Mouse (Mus musculus) hindbrain, embryonic 10.5 days (tissue): Measurements from ENCODE around the gene Tfam. TPM values are rescaled to one million over a fixed set of nuclear protein-coding genes. Genes with fewer than 3 reads are reported as not detected.
A peak's percentile ranks its signal among the peaks of the same experiment; 100 is the strongest.

ENCODE experiments used
- DNase-seq: peaks from one replicate; pipeline ENCODE4 v3.0.0-alpha.2; 2017; ENCODE audit warnings: low spot score
- H3K27ac ChIP-seq: fragments of 300-500 bp; sonication (generic); 2 replicates; pipeline ENCODE4 v1.5.1; 2016; ENCODE audit warnings: mild to moderate bottlenecking, moderate library complexity
- H3K27me3 ChIP-seq: fragments of 300-500 bp; sonication (generic); 2 replicates; pipeline ENCODE4 v1.6.1; 2016; ENCODE audit warnings: mild to moderate bottlenecking; ENCODE audit not compliant: poor library complexity, insufficient read depth, severe bottlenecking
- H3K36me3 ChIP-seq: fragments of 300-500 bp; sonication (generic); 2 replicates; pipeline ENCODE4 v1.6.1; 2016; ENCODE audit warnings: mild to moderate bottlenecking, moderate library complexity
- H3K4me1 ChIP-seq: fragments of 300-500 bp; sonication (generic); replicated peaks from 2 replicates; pipeline ENCODE4 v1.6.1; 2016; ENCODE audit warnings: mild to moderate bottlenecking
- H3K4me3 ChIP-seq: fragments of 300-500 bp; sonication (generic); 2 replicates; pipeline ENCODE4 v1.5.1; 2016; ENCODE audit warnings: mild to moderate bottlenecking, moderate library complexity
- H3K9me3 ChIP-seq: fragments of 300-500 bp; sonication (generic); 2 replicates; pipeline ENCODE4 v1.6.1; 2016; ENCODE audit warnings: mild to moderate bottlenecking, moderate library complexity
- WGBS: fragments of 180-500 bp; shearing (Covaris S2); methylation state at CpG from one replicate; pipeline ENCODE4 v1.1.7; 2016; 5-methylcytosine and 5-hydroxymethylcytosine counted together
- polyA plus RNA-seq: library from polyadenylated mRNA; unstranded; fragments of >200 nt; fragmentation: Nextera tagmentation; extraction: Ambion mirVana; gene quantifications from 2 replicates; pipeline ENCODE4 v1.2.1, GENCODE M21; 2016

Gene Tfam
- polyA plus RNA-seq, 1 experiment from 2014 or later: 66.9 TPM

DNA sequence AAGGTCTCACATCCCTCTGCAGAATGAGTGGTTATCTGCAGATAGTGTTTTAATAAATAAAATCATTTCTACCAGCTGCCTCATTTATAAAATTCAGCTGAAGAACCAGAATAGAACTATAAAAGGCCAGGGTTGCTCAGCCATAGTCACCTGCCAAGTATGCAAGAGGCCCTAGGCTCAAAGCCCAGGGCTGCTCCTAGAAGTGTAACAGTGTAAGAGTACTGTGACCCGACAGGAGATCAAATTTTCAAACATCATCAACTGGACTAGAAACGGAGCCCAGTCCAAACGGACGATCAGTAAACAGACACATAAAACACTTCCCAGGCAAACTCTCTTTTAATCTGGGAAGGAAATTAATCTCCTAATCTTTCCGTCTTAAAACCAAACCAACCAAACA lies 13.8 kb upstream of the Tfam start:
- Histone ChIP-seq H3K4me1 (no peaks in the 10 kb centered on the region), H3K27me3 (no peaks in the 10 kb centered on the region), H3K36me3 (peaks cover 27% of the 10 kb centered on the region), H3K4me3 (no peak overlapping the region), H3K27ac (no peak overlapping the region), H3K9me3 (no peaks in the 10 kb centered on the region)
- WGBS: 90% methylated on average over 5 of the region's 5 CpGs
- no peak for DNase-seq

DNA sequence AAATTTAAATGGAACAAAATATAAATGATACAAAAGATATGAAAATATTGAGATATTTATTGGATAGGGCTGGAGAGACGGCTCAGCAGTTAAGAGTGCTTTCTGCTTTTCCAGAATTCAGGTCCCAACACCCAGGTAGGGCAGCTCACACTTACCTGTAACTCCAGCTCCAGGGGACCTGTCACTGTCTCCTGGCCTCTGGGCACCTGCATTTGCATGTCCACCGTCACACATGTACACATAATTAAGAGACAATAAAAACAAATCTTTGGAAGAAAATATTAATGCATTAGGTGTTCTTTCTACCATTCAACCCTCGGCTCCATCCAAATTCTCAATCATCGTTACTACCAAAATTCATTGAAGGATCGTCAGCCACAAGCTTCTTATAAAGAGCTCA lies 13.2 kb upstream of the Tfam start:
- peaks cover 21% of the 10 kb centered on the region for H3K36me3 ChIP-seq
- H3K27ac ChIP-seq: no peak overlapping the region
- no peaks in the 10 kb centered on the region for H3K27me3 ChIP-seq
- H3K4me3 ChIP-seq: no peak overlapping the region
- WGBS: 92% methylated on average over 5 of the region's 5 CpGs
- DNase-seq: no peak
- no peaks in the 10 kb centered on the region for H3K4me1 ChIP-seq
- no peaks in the 10 kb centered on the region for H3K9me3 ChIP-seq

DNA sequence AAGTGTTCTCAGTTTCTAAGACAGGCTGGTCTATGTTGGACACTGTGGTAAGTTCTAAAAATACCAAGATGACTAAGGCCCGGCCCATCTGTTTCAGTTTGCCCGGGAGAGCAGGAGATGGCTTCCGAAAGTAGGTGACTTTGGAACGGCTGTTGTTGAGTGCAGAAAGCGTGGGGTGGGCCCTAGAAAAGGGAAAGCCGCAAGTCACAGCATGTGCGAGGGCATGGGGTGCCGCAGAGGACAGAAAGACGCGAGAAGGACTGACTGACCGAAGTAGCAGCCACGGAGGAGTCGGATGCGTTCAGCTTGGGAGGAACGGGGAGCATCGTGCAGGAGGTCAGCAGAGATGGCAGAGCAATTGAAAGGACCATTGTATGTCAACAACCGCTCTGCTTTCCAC lies 12.4 kb upstream of the Tfam start:
- Histone ChIP-seq H3K36me3 (peaks cover 13% of the 10 kb centered on the region), H3K9me3 (no peaks in the 10 kb centered on the region), H3K4me1 (no peaks in the 10 kb centered on the region), H3K4me3 (no peak overlapping the region), H3K27ac (no peak overlapping the region), H3K27me3 (no peaks in the 10 kb centered on the region)
- DNase-seq: no peak
- WGBS: 82% methylated on average over 17 of the region's 17 CpGs

DNA sequence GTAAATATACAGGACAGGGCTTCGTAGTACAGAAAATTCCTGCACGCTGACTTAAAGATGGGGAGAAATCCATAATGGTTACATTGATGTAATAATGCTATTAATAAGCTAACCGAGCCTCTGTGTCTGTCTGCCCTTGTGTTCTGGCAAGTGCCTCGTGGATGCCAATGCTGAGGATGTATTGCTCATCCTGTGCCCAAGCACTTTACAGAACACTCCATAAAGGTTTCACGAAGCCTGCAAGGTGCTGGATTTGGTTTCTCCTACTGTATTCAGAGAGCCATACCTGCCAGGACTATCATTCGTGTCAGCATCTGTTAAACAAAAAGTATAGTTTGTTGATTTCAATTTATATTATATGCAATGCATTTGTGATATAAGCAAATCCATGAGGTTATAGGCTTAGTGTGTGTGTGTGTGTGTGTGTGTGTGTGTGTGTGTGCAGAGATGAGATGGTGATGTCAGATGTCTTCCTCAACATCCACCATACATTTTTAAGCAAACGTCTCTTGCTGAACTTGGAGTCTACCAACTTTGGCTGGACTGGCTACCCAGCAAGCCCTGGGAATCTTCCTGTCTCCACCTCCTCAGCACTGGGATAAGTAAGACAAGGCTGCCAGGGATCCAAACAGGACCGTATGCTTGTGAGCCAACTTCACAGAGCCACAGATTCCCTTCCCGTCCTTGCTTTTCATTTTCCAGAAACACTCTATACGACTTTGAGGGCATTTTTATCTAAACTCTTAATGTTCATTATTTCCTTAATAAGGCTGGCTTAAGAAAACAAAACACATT lies 11.2 kb upstream of the Tfam start:
- H3K4me3 ChIP-seq: no peak overlapping the region
- peaks cover 1% of the 10 kb centered on the region for H3K36me3 ChIP-seq
- H3K4me1 ChIP-seq: no peaks in the 10 kb centered on the region
- H3K27me3 ChIP-seq: no peaks in the 10 kb centered on the region
- 86% methylated on average over 10 of the region's 10 CpGs for WGBS
- no peak for DNase-seq
- no peaks in the 10 kb centered on the region for H3K9me3 ChIP-seq
- no peak overlapping the region for H3K27ac ChIP-seq

GRCm38 (mm10) chr10:71246956-71247355 lies 8.9 kb upstream of the Tfam start:
- no peaks in the 10 kb centered on the region for H3K9me3 ChIP-seq
- no peaks in the 10 kb centered on the region for H3K27me3 ChIP-seq
- no peak overlapping the region for H3K4me3 ChIP-seq
- no peaks in the 10 kb centered on the region for H3K4me1 ChIP-seq
- no peak overlapping the region for H3K27ac ChIP-seq
- 64% methylated on average over 7 of the region's 7 CpGs for WGBS
- DNase-seq: no peak
- H3K36me3 ChIP-seq: no peaks in the 10 kb centered on the region

DNA sequence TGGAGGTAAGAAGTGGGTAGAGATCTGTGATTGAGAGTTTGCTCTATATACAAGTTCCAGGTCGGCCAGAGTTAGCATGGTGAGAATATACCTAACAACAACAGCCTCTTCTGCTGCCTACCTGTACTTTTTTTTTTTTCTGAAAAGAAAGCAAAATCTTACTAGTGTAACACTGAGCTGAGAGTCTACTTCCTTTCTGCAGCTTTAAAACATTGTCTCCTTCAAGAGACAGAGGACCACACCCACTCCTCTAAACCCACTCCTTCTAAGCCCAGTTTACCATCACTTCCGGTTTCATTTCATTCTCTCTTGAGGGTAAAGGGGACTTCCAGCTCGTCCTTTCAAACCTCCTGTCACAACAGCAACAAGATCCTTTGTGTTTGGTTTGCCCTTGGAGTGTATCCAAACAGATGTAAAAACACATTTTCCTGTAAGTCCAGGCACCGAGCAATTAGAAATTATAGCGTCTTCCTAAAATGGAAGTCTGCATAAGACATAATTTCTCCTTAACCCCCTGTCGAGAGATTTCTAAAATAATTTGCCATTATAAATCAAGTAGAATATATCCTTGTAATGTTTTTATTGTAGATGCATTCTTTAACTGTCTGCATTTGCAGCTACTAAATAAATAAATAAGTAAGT lies 1.5 kb upstream of the Tfam start:
- Histone ChIP-seq H3K36me3 (peaks cover 8% of the 10 kb centered on the region), H3K9me3 (no peaks in the 10 kb centered on the region), H3K4me3 (no peak overlapping the region), H3K27ac (no peak overlapping the region), H3K4me1 (peaks cover 21% of the 10 kb centered on the region), H3K27me3 (no peaks in the 10 kb centered on the region)
- DNase-seq: no peak
- WGBS: 76% methylated on average over 6 of the region's 6 CpGs

GRCm38 (mm10) chr10:71237516-71238239 lies 402 bp downstream of the Tfam start:
- no peaks in the 10 kb centered on the region for H3K9me3 ChIP-seq
- peak overlapping the region; percentile 93 for H3K27ac ChIP-seq
- H3K36me3 ChIP-seq: peaks cover 28% of the 10 kb centered on the region
- WGBS: 1% methylated on average over 68 of the region's 68 CpGs
- H3K4me1 ChIP-seq: peaks cover 21% of the 10 kb centered on the region
- DNase-seq: peak; percentile 97
- no peaks in the 10 kb centered on the region for H3K27me3 ChIP-seq
- peak overlapping the region; percentile 93 for H3K4me3 ChIP-seq

GRCm38 (mm10) chr10:71234071-71234470 lies 4.0 kb downstream of the Tfam start:
- H3K36me3 ChIP-seq: peaks cover 62% of the 10 kb centered on the region
- 93% methylated on average over 8 of the region's 8 CpGs for WGBS
- no peak overlapping the region for H3K4me3 ChIP-seq

GRCm38 (mm10) chr10:71225894-71226293 lies 12.2 kb downstream of the Tfam start:
- peaks cover 4% of the 10 kb centered on the region; the same call in 1 of the 2 replicates for H3K9me3 ChIP-seq
- H3K27me3 ChIP-seq: no peaks in the 10 kb centered on the region
- peaks cover 85% of the 10 kb centered on the region for H3K36me3 ChIP-seq
- H3K27ac ChIP-seq: no peak overlapping the region
- no peak overlapping the region for H3K4me3 ChIP-seq
- H3K4me1 ChIP-seq: peaks cover 9% of the 10 kb centered on the region
- 48% methylated on average over 7 of the region's 7 CpGs for WGBS
- peak; percentile 74 for DNase-seq

More at GRCm38 (mm10) chr10:71234071-71234470, 4.0 kb downstream of the Tfam start:
- no peak for DNase-seq
- H3K4me1 ChIP-seq: peaks cover 21% of the 10 kb centered on the region
- no peaks in the 10 kb centered on the region for H3K27me3 ChIP-seq
- H3K27ac ChIP-seq: no peak overlapping the region
- H3K9me3 ChIP-seq: no peaks in the 10 kb centered on the region

DNA sequence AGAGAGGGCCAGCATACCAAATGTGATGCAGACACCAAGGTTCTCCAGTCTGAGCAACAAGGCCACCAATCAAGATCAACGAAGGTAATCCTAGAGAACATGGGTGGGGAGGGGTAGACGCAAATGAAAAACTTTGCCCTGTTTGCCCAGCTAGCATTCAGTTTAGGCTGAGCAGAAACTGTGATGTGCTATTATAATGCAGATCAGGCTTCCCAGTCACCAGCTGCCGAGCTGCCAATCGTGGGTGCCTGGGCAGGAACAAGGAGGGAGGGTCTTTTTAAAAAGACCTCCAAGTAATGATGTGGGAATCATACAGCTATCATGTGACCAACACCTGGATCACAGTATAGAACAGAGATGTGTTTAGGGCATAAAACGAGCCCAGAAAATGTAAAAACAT lies 15.0 kb downstream of the Tfam start:
- Histone ChIP-seq H3K9me3 (peaks cover 4% of the 10 kb centered on the region; the same call in 1 of the 2 replicates), H3K27me3 (no peaks in the 10 kb centered on the region), H3K27ac (peak overlapping the region; percentile 29; the same call in 1 of the 2 replicates), H3K36me3 (peaks cover 57% of the 10 kb centered on the region), H3K4me3 (no peak overlapping the region), H3K4me1 (peaks cover 14% of the 10 kb centered on the region)
- 67% methylated on average over 5 of the region's 5 CpGs for WGBS
- DNase-seq: no peak

DNA sequence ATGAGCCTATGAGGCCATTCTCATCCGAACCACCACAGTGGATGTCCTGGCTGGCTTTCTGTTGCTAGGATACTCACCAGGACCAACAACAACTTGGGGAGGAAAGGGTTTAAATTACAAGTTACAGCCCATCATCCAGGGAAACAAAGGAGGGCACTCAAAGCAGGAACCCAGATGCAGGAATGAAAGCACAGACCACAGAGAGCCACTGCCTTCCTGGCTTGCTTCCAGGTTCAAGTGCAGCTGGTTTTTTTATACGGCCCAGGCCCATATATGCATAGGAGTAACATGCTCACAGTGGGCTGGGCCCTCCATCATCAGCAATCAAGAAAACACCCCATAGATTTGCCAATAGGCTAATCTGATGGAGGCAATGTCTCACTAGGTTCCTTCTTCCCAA lies 15.4 kb downstream of the Tfam start:
- Histone ChIP-seq H3K27ac (peak overlapping the region; percentile 29; the same call in 1 of the 2 replicates), H3K36me3 (peaks cover 52% of the 10 kb centered on the region), H3K9me3 (peaks cover 4% of the 10 kb centered on the region; the same call in 1 of the 2 replicates), H3K27me3 (no peaks in the 10 kb centered on the region), H3K4me3 (no peak overlapping the region), H3K4me1 (peaks cover 14% of the 10 kb centered on the region)
- 79% methylated on average over 2 of the region's 2 CpGs for WGBS
- no peak for DNase-seq

- Histone ChIP-seq H3K4me3 (no peak overlapping the region), H3K27ac (no peak overlapping the region), H3K4me1 (peaks cover 14% of the 10 kb centered on the region), H3K9me3 (peaks cover 4% of the 10 kb centered on the region; the same call in 1 of the 2 replicates), H3K36me3 (peaks cover 17% of the 10 kb centered on the region), H3K27me3 (no peaks in the 10 kb centered on the region)
- 16% methylated on average over 8 of the region's 8 CpGs for WGBS
- DNase-seq: peak; percentile 82
Measured at GRCm38 (mm10) chr10:71218228-71218892, 19.7 kb downstream of the Tfam start.
